Mouse (Mus musculus) spleen, adult 18-20 months (tissue): ENCODE results near the gene Olfr24.
"Not testable (repeated sequence)": the region's sequence is repeated elsewhere in the genome, so short reads cannot be mapped to it uniquely, and the experiment has no call there.

Source experiments
- DNase-seq, 2 experiments: peaks; one replicate each; pipeline ENCODE4 v3.0.0; 2022; ENCODE audit warnings: mixed read lengths in 2 of 2

Gene Olfr24

GRCm38 (mm10) chr9:18763896-18764295, at the start of gene Olfr24:
Gene Olfr24, minus strand, starts transcription at chr9:18763996.
- no peak for DNase-seq

GRCm38 (mm10) chr9:18785316-18785715, 21.5 kb upstream of the Olfr24 start:
- no peak for DNase-seq

GRCm38 (mm10) chr9:18779476-18779875, 15.7 kb upstream of the Olfr24 start:
- no peak for DNase-seq

- no peak for DNase-seq
Observed at GRCm38 (mm10) chr9:18778981-18779380, 15.2 kb upstream of the Olfr24 start.

GRCm38 (mm10) chr9:18755595-18755994, 8.2 kb downstream of the Olfr24 start:
- no peak for DNase-seq

- DNase-seq, result no peak
Observed at GRCm38 (mm10) chr9:18744639-18745038, 19.2 kb downstream of the Olfr24 start.

- DNase-seq, result not testable (repeated sequence)
Observed at GRCm38 (mm10) chr9:18734177-18734576, 29.6 kb downstream of the Olfr24 start.

- no peak for DNase-seq
Observed at GRCm38 (mm10) chr9:18722712-18723099, 41.1 kb downstream of the Olfr24 start.

GRCm38 (mm10) chr9:18721931-18722711, 41.7 kb downstream of the Olfr24 start:
- no peak for DNase-seq

GRCm38 (mm10) chr9:18721011-18721410, 42.8 kb downstream of the Olfr24 start:
- no peak for DNase-seq

- DNase-seq, result no peak
Observed at GRCm38 (mm10) chr9:18705628-18706027, 58.2 kb downstream of the Olfr24 start.
